Mouse (Mus musculus) v-Abl transformed pro-B cells (cell line): Measurements from ENCODE around the gene Plxna2.

ENCODE experiments used
- in situ Hi-C, 2 experiments: fragments of 400-800 bp; cut with MboI; formaldehyde crosslinking; loops; one replicate each; pipeline ENCODE4 v1.15.1; 2025; ENCODE audit not compliant: unreplicated experiment in 2 of 2

The Plxna2 gene

DNA sequence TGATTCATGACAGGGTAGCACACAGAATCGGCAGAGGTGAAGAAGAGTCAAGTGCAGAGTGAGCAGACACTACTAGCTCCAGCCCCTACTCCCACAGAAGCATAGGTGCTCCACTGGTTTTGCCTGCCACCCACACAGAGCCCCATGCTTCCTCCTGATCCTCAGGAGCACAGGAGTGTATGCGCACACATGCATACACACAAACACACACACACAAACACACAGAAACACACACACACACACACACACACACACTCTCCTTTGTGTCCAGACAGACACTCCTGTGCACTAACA, 234.0 kb downstream of the Plxna2 start:
- in situ Hi-C loops, result no loop called here
